Mouse (Mus musculus) B cell, adult 2 months (primary cell): ENCODE results near the gene P2ry2.
A peak's percentile ranks its signal among the peaks of the same experiment; 100 is the strongest.

Experiments
- DNase-seq, 2 experiments: peaks; one replicate each; pipeline ENCODE4 v3.0.0; 2022

The P2ry2 gene

DNA sequence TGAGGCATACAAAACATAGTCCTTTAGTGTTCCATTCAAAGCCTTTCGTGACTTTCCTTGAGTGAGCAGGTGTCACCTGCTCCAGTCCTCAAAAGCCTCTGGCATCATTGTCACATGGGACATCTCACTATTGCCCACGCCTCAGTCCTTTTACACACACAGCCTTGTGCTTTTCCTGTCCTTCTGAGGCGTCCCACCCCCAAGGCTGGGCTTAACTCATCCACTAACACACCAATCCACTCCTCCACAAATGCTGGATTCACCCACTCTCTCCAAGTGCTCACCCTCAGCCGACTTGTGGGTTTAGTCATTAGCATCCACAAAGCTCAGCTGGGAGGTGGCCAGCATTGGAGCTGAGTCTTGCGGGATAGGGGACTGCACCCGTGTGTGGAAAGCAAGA lies 4.8 kb upstream of the P2ry2 start:
- DNase-seq = no peak

DNA sequence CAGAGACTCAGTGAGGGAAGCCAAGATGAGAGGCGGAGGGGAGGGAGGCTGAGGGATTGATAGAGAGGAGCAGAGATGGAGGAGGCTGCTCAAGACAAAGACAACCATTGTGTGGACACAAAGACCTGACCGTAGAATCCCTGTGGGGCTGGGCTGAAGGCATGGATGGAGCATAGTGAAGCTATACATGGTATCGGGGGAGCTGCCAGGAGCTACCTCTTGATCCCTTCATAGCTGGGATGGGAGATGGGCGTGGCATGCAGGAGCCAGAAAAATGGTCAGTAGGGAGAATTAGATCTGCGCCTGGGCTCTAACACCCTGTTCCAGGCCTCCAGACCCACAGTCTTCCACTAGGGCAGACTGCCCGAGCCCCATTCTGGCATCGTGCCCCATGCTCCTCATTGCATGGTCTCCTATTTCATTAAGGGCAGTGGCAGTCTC lies 4.4 kb upstream of the P2ry2 start:
- no peak for DNase-seq

DNA sequence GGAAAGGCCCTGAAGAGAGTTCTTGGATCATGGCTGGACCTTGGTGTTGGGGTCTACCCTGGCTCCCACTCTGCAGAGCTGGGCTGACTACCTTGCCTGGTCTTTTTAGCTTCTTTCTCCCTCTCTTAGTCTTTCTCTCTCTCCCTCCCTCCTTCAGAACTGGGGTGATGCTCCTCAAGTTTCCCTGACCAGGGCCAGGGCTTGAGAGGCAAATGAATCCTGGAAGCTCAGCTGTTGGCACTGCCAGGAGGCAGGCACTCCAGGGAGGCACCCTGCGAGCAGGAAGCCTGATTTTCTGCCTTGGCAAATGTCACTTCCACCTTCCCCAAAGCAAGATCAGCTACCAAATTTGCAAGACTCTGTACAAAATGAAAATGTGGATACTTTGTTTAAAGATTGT lies 2.3 kb upstream of the P2ry2 start:
- DNase-seq = no peak

DNA sequence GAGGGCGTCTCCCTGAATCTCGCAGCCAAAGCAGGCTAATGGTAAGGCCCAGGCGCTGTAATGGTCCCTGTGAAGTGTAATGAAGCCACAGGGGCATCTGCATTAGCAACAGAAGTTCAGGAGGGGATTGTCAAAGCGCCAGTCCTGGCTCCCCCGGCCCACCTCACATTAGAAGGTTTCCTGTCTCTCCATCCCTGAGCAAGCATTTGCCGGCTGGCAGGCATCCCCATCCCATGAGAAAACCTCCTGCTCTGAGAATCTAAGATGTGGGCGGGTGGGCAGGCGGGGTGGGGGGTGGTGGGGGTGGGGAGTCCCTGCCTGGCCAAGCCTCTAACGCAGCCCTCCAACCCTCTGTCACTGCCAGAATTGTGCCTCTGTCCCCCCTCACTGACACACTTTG lies 1.4 kb upstream of the P2ry2 start:
- DNase-seq = no peak

DNA sequence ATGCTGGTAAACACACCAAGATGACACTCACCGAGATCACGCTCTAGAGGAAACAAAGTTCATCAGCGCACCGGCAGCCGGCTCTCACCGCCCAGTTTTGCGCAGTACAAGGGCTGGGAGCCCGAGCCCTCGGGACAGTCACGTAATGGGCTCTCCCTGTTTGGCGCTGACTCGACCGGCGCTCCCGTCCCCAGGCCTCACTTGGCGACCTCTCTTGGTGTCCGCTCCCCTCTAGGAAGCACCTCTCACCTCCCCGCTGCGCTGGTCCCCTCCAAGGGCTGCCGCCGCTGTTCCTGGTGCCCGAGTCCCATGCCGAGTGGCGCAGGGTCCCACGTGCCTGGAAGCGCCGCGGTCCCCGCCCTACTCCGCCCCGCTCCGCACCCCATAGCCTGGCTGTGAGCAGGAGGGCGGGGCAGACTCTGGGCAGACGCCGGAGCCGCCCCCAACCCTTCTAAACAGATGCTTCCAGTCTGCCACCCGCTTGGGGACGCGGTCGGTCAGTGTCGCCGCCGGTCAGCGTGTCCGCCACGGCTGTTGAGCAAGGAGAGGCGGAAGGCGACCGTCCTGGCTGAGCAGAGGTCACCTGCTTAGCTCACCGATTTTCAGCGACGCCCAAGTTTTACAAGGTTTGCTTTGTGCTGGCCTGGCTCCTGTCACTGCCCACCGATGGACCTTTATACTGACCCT lies 842 bp downstream of the P2ry2 start:
- peak; percentile 48 for DNase-seq

DNA sequence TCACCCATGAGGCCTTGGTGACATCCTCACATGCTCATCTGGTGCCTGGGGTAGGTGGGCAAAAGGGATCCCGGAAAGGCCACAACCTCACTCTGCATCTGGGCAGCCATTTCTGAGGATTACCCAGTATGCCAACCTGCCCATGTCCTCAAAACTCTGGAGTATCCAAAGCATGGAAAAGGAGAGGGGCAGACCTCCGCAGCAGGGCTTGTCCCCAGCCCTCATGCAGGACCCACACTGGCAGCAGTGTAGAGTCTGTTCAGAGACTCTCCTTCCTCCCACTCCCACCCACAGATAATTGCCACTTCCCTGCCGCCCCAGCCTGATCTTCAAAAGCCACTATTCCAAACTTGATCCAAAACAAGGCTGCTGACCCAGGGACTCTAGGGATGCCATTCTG lies 1.9 kb downstream of the P2ry2 start:
- DNase-seq = no peak

DNA sequence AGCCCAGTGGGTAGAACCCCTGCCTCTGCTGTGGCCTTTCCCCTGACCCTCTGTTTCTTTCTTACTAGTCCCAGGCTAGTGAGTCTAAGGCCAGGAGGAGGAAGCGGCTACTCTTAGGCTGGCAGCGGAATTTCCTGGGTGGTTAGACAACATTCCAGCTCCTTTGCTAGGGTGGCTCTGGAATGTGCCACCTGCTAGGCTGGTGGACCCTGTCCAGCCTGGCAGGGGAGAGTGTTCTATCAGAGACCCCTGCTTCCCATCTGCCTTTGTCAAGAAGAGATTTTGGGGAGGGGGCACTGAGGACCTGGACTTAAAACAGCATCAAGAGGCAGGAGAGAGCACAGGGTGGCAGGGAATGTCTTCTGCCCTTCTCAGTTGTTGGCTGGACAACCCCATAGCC lies 6.5 kb downstream of the P2ry2 start:
- DNase-seq = no peak

DNA sequence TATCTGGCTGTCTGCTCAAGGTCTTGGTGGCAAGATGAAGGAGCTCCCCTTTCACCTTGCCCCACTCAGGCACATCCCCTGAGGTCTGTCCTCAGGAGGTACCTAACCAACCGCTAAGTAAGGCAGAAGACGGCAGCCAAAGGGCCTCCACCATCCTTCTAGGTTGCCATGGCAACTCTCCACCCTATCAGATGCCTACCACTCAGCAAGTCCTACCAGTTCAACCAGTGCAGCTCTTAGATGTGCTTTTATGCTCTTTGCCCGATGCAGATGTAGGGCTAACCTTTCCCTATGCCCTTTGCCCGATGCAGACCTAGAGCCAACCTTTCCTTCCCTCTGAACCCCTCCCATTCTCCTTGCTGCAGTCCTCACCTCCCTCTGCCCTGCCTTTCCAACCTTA lies 7.5 kb downstream of the P2ry2 start:
- DNase-seq = no peak

DNA sequence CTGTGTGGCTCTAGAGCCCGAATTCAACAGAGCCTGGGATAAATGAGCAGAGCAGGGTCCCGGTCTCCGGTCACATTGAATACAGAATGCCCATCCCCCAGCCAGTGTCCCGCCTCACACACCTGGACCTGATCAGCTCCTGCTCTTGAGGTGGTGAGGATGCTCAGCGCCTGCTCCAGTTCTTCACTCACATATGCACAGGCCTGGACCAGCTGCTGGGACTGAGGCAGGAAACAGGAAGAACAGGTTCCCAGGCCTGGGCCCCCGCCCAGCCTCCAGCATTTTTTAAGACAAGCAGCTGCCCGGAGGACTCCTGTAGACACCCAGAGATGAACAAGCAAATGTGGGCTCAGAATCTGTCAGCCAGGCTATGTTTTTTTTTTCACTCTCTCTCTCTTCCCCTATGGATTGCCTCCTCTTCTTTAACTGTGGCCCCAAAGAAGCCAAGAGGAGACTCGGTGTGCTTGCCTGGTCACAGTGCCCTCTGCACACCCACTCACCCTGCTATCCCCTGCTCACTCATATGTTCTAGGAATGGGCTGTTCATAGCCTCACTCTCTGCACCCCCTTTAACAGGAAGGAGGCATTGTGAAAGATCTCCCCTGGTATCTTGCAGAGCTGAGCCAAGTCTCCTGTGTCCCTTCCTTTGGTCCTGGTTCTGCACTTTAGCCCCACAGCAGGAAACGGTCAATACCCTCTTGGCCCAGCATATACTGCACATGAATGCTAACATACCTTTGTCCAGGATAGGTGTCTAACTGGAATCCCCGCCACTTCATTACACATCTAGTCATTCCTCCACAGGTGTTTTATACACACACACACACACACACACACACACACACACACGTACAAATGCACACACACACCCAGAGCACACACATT lies 9.0 kb downstream of the P2ry2 start:
- DNase-seq = no peak

DNA sequence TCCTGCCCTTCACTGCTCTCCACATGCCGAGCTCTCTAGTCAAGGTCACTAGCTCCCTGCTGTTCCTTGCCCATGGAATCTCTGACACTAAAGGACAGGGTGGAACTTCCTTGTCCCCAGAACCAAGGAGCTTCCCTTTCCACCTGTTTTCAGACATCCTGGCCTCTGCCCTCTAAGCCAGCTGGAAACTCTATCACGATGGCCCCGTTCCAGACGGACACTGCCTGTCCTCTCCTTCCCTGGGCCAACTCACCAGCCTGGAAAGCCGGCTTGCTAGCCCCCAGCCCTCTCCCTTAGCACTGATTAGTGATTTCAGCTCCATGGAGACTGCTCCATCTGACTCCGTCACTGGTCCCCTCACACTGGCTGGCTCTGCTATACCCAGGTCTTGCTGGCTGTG lies 10.4 kb downstream of the P2ry2 start:
- no peak for DNase-seq

DNA sequence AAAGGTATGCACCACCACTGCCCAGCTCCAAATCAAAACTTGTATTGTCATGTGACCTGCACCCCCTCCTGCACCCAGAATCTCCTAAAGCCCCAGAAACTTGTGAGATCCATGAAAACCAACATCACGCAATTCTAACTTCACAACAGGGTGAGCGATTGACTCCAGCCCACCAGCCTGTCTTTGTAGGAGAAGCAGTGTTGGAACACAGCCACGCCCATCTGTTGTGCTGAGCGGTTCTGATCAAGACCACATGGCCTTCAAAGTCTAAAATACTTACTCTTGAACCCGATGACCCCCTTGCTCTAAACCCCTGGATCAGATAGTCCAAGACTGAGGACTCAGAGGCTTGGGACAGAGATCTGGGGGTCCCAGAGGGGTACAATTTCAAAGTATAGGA lies 13.0 kb downstream of the P2ry2 start:
- DNase-seq = no peak

DNA sequence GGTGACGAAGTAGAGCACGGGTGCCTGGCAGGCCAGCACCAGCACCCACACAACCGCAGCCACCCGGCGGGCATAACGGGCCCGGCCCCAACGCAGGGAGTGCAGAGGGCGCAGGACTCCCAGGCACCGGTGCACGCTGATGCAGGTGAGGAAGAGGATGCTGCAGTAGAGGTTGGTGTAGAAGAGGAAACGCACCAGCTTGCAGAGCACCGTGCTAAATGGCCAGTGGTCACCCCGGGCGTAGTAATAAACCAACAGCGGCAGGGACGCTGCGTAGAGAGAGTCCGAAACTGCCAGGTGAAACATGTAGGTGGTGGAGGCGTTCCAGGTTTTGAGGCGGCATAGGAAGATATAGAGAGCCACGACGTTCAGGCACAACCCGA lies 14.1 kb downstream of the P2ry2 start:
- no peak for DNase-seq

DNA sequence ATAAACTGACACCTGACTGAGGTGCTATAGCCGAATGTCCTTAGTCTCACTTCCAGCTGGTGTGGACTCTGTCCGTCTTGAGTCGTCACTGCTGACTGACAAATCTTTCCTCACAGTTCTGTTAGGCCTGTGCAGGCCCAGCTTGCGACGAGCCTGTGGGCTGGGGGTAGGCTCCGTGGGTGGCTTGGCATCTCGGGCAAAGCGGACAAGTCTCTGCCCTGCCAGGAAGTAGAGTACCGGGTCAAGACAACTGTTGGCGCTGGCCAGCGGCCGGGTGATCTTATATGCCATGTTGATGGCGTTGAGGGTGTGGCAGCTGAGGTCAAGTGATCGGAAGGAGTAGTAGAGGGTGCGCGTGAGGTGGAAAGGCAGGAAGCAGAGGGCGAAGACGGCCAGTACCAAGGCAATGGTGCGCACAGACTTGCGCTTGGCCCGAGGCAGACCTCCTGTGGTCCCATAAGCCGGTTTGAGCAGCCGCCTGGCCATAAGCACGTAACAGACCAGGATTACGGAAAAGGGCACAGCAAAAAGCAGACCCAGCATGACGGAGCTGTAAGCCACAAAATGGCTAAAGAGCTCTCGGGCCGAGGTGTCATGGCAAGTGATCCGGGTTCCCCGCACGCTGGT lies 14.6 kb downstream of the P2ry2 start:
- no peak for DNase-seq

DNA sequence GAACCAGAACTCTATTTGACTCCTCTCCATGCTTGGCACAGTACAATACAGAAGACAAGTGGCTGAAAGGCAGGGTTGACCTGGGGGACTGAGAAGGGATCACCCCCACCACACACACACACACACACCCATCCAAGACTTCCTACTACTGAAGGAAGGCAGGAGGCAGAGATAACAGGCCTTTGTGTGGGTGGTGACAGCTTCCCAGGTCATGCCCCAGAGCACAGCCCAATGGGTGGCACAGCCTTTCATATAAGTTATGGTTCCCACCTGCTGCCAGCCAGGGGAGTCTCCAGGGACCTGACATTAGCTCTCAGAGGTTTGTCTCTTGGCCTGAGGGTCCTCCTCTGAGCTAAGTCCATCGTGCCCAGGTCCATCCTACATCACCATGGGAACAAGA lies 15.5 kb downstream of the P2ry2 start:
- DNase-seq = no peak

DNA sequence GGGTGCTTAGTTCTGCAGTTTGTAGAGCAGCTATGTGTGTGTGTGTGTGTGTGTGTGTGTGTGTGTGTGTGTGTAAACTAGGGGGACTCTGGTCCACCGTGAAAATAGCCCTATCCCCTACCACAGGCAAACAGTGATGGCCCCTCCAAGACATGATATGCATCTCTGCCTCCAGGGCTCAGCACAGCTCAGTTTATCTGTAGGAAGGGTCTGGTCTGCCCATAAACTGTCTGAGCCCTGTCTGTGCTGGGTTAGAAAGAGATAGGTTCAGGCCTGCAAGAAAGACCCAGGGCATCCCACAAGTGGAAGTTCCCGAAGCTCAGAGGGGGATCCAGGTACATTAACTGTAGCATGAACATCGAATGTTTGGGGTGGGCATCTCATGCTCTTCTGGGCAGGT lies 16.7 kb downstream of the P2ry2 start:
- no peak for DNase-seq

DNA sequence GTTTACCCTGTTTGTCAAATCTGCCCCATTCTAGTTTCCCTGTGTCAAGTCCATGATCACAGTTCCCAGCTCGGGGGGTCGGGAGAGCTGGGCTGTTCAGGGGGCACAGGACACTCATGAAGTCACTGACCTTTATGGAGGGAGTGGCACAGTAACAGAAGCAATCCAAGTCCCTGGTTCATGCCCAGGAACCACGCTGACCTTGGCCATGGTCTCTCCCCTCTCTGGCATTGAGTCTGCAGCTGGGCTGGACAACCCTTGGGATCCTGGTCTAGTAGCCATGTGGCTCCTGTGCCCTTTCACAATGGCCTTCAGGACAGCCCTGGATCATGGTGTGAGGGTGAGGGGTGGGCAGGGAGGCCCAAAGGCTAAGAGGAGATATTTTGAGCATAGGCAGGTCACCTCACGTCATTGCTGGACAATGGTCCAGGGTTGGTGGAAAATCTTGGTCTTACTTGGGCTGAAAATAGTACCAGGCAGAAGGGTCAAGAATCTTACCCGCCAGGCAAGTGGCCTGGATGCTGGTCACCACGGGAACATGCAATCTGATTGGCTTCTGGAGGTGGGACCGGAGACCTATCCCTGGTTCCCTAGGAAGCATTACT lies 17.3 kb downstream of the P2ry2 start:
- DNase-seq = no peak

DNA sequence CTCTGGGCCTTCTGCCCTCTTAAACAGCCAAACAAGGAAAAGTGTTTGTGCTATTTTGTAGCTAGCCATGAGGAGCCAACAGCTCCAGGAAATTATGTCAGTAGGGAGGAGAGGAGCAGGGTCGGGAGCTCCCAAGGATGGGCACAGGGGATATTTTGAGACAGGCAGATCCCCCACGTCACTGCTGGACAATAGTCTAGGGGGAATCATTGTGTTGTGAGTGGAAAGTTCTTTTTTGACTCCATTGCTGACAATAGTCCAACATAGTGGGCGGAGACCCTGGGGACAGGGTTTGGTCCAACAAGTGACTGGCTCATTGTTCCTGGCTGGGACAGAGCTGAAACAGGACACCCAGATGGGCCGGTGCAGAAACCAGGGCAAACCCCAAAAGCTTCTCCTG lies 19.5 kb downstream of the P2ry2 start:
- no peak for DNase-seq

DNA sequence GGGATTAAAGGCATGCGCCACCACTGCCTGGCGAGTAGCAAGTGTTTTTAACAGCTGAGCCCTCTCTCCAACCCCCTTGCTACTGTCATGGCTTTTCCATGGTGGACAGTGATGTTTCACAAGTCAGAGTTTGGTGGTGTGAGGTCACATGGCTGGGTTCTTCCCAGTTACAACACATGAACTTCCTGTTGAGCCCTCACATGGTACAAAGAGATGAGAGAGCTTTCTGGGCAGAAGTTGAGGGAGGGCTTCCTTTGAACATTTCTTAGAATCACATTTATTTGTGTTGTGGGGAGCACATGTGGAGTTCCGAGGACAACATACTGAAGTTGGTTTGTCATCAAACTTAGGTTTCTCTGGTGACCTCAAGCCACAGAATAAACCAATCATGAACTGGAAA lies 20.7 kb downstream of the P2ry2 start:
- no peak for DNase-seq

DNA sequence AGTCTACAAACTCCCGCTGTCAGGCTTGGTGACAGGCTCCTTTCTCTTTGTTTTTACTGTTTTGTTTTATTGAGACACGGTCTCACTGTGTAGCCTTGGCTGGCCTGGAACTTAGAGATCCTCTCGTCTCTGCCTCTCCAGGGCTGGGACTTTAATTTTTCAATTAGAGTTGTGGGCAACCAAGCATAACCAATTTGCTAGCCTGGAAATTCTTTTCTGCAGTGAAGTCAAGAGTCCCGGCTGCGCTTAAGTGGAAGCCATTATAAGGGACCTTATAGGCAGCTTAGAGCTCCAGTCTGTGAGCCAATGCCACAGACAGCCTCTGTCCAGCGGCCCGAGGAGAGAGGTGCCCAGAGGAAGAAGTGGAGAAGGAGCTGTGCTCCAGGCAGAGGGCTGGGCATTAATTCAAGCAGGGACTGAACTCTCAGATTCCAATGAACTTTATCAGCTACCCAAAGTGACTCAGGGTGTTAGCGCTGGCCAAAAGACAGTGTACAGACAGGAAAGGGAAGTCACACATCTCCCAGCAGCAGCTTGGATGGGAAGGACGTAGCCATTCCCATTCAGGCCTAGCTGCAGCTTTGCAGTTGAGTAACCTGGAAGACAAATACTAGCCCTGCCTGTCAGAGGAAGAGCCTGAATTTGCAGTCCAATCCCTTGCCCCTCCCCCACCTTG lies 21.9 kb downstream of the P2ry2 start:
- DNase-seq = no peak

DNA sequence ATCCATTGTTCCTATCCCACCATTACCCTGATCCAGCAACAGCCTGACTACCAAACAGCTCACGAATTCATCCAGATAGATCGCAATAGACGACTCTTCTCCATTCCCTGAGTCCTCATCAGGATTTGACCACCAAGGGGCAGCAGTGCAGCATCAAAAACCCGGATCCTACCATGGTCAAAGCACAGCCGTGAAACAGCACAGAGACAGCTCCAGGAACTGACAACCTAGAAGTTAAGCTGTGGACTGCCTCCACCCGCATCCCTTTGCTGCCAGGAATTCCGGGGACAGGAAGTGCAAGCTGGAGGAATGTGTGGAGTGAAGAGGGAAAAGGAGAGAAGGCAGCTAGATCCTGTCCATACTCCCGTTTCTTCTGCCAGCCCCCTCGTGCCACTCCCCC lies 24.6 kb downstream of the P2ry2 start:
- DNase-seq = peak; percentile 67 to 75

DNA sequence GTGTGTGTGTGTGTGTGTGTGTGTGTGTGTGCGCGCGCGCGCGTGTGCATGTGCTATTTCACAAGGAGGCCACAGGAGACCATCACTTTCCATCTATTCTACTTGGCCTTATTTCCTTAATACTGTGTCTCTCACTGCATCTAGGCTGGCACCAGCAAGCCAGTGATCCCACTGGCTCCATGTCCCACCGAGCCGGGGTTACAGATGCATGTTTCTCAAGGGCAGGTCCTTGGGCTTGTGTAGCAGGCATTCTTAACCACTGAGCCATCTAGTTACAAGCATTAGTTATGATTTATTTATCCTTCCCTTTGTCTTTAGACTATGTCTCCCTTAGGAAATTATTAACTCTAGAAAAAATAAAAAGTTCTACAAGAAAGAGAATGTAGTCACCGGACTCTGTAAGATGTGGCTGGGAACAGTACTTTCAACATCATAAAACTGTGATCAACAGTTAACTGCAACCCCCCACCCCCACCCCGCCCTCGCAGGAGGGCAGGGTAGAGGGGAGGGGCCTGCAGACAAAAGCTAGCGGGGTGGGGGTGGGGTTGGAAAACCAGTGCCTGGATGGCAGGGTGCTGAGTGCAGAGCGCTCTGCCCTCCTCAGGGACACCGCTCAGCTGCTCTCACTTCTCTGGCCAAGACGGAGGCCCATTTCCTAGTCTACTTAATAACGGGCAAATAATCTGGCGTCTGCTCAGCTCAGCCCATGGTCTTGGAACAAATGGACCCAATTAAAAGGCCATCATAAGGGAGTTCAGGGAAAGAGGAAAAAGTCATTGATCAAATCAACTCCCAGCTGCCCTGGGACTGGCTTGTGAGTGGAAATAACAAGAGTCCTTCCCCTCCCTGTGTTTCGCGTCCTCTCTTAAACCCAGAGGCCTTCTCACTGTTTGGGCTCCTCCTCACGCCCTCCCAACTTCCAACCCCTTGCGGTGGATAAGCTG lies 27.9 kb downstream of the P2ry2 start:
- no peak for DNase-seq

DNA sequence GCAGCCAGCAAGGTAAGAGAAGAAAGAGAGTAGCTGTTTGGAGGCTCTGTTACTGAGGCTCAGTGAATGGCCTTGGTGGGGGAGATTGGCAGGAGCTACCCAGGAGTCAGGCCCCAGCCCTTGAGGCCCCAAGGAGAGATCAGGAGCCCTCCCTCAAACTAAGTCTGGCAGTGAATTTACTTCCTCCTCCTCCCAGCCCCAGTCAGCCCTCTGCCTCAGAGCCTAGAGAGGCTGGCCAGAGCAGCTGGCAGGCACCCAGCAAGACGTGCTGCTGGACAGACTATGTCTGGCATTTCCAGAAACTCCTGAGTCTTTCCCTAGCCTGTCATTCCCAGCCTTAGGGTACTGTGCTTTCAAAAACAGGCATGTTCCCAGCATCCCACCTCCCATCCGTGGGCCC lies 33.5 kb downstream of the P2ry2 start:
- no peak for DNase-seq
